Comparison of ENCODE assay signal across 8 mouse cellular contexts in the genomic region with DNA sequence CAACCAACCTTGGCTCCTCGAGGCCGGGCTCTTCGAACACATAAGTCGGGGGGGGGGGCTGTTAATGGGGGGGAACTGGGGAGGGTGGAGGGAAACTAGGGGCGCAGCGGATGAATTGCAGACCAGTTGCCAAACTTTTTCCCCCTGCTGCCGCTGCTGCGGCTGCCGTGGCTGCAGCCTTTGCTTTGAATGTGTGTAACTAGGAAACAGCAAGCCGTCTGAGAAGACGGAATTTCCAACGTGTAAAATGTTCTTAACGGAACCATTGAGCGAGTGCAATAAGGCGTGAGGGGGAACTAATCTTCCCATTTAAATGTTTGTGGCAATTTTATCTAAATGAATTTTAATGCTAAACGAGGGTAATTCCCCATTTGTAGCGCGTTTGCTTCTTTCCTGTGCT.
DNase-seq lines count a peak whose midpoint lies in the region; ATAC-seq and TF ChIP-seq lines count a peak whose summit lies in the region.

No protein-coding gene starts in this region.

- under 1% methylated on average over 18 of the region's 18 CpGs for WGBS in heart, embryonic 13.5 days
- WGBS in liver, embryonic 11.5 days, result under 1% methylated on average over 18 of the region's 18 CpGs

- no peak for TF ChIP-seq EP300 in ES-Bruce4 (IDR thresholded peaks at IDR 0.05; ENCODE audit: insufficient read depth, low read depth, low read length)

- H3K36me3 ChIP-seq in heart, embryonic 13.5 days, result peaks cover 21% of the 10 kb centered on the region
- no peaks in the 10 kb centered on the region for H3K36me3 ChIP-seq in ES-Bruce4 (ENCODE audit: control insufficient read depth, insufficient read depth, low read length, poor library complexity, severe bottlenecking)
- H3K36me3 ChIP-seq in liver, embryonic 11.5 days (ENCODE audit: control insufficient read depth, insufficient read depth, low read length), result no peaks in the 10 kb centered on the region

- no peak for TF ChIP-seq CTCF in ES-Bruce4 (IDR thresholded peaks at IDR 0.05; ENCODE audit: low read depth, low read length)

- DNase-seq in heart, postnatal 36 days, result no peak
- DNase-seq in cerebellum, postnatal 36 days, result peak; percentile 15 to 34
- DNase-seq in heart, postnatal 14 days, result peak; percentile 19 to 32
- no peak for DNase-seq in liver, embryonic 11.5 days (ENCODE audit: low spot score)
- DNase-seq in retina, postnatal 1 day, result peak; percentile 82
- no peak for DNase-seq in gastrocnemius, postnatal 10 days

- TF ChIP-seq POLR2A in ES-Bruce4 (IDR thresholded peaks at IDR 0.05; ENCODE audit: insufficient read depth, low read length), result no peak

- no peak for ATAC-seq in heart, embryonic 13.5 days (ENCODE audit: extremely low read depth, insufficient number of reproducible peaks, low FRiP score, low TSS enrichment)
- 0 out of 2 replicates have a peak, but pooled peaks have one; percentile 11 for ATAC-seq in liver, embryonic 11.5 days (replicated peaks; ENCODE audit: low FRiP score)

- peak overlapping the region; percentile 63 for H3K4me3 ChIP-seq in heart, embryonic 13.5 days
- peak overlapping the region; percentile 97 for H3K4me3 ChIP-seq in ES-Bruce4 (ENCODE audit: low read depth, low read length)
- H3K4me3 ChIP-seq in liver, embryonic 11.5 days (ENCODE audit: low read depth, low read length), result peak overlapping the region; percentile 43

- no peaks in the 10 kb centered on the region for H3K27me3 ChIP-seq in heart, embryonic 13.5 days (replicated peaks)
- H3K27me3 ChIP-seq in ES-Bruce4 (ENCODE audit: control insufficient read depth, insufficient read depth, low read length, poor library complexity, severe bottlenecking), result peaks cover 37% of the 10 kb centered on the region
- H3K27me3 ChIP-seq in liver, embryonic 11.5 days (replicated peaks; ENCODE audit: control insufficient read depth, insufficient read depth, low read length), result peaks cover 37% of the 10 kb centered on the region

- peak overlapping the region; percentile 94 for H3K4me2 ChIP-seq in heart, embryonic 13.5 days
- peak overlapping the region; percentile 81 for H3K4me2 ChIP-seq in liver, embryonic 11.5 days

- H3K4me1 ChIP-seq in heart, embryonic 13.5 days, result peaks cover 42% of the 10 kb centered on the region
- H3K4me1 ChIP-seq in ES-Bruce4 (ENCODE audit: control insufficient read depth, insufficient read depth, low read length), result no peaks in the 10 kb centered on the region
- peaks cover 14% of the 10 kb centered on the region for H3K4me1 ChIP-seq in liver, embryonic 11.5 days (replicated peaks; ENCODE audit: control insufficient read depth, insufficient read depth, low read length)

- H3K27ac ChIP-seq in heart, embryonic 13.5 days (replicated peaks), result peak overlapping the region; percentile 96
- no peak overlapping the region for H3K27ac ChIP-seq in ES-Bruce4 (ENCODE audit: insufficient read depth, low read length)
- peak overlapping the region; percentile 85 for H3K27ac ChIP-seq in liver, embryonic 11.5 days (ENCODE audit: low read depth, low read length)

- intact Hi-C loops in heart, postnatal 36 days (cut with DNase I), result loop anchor here (5.0 to 10.0 kb wide), 3 partner anchors 327 to 834 kb away; no protein-coding TSS in a partner anchor
- intact Hi-C loops in heart, postnatal 14 days (cut with DNase I), result loop anchor here (1.0 to 10.0 kb wide), 5 partner anchors 79 to 1193 kb away; no protein-coding TSS in a partner anchor

- H3K9ac ChIP-seq in heart, embryonic 13.5 days, result peak overlapping the region; percentile 88
- peak overlapping the region; percentile 68 for H3K9ac ChIP-seq in ES-Bruce4 (ENCODE audit: low read depth, poor library complexity, severe bottlenecking)
- H3K9ac ChIP-seq in liver, embryonic 11.5 days (ENCODE audit: low read depth, low read length), result peak overlapping the region; percentile 59

- H3K9me3 ChIP-seq in heart, embryonic 13.5 days, result no peaks in the 10 kb centered on the region
- no peaks in the 10 kb centered on the region for H3K9me3 ChIP-seq in ES-Bruce4 (replicated peaks; ENCODE audit: control insufficient read depth, insufficient read depth, low read length, poor library complexity, severe bottlenecking)
- H3K9me3 ChIP-seq in liver, embryonic 11.5 days (ENCODE audit: control insufficient read depth, low read length), result no peaks in the 10 kb centered on the region

Comparison
In these comparisons a context has a peak if more than half of its experiments do, and no peak if none do; other contexts are left out.
1. DNase-seq: peak in cerebellum, postnatal 36 days (2 of 2), heart, postnatal 14 days (2 of 2) and retina, postnatal 1 day (single experiment); none in heart, postnatal 36 days (0 of 2), liver, embryonic 11.5 days (single experiment) and gastrocnemius, postnatal 10 days (single experiment).
2. H3K4me3 ChIP-seq: peak in every context shown above with its lines; median percentile 97 in ES-Bruce4; 63 in heart, embryonic 13.5 days; 43 in liver, embryonic 11.5 days.
3. Peak in every context shown above with its lines, with median percentiles within 50 percentile points of each other: H3K9ac ChIP-seq.